Mouse (Mus musculus) stomach, postnatal 0 days (tissue): Measurements from ENCODE around the gene Bhlhe40.

Source experiments
- CTCF ChIP-seq: IDR thresholded peaks from 2 replicates; pipeline ENCODE4 v1.5.1; 2016; ENCODE audit warnings: antibody characterized with exemption, low read depth, mild to moderate bottlenecking, moderate library complexity
- EP300 ChIP-seq: optimal IDR thresholded peaks from 2 replicates; pipeline ENCODE3; 2016; ENCODE audit warnings: antibody characterized with exemption

DNA sequence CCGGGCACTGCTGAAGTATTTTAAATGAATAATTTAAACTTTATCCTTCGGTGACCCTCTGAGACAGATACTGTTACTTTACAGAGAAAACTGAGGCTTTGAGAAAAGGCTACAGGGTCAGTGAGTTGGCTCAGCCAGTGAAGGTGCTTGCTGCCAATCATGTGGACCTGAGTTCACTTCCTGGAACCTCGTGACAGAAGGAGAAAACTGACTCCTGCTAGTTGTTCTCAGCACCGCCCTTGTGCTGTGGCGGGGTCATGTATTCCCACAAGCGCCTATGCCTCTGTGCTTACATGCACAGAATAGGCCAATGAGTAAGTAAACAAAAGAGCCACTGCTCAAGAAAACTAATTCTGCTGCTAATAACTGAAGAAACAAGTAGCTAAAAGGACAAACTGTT, 17.4 kb upstream of the Bhlhe40 start:
- TF ChIP-seq CTCF (no peak), EP300 (no peak)
